Mouse (Mus musculus) MEL (cell line): ENCODE measurements around the gene Dnhd1.

Experiments
- CTCF ChIP-seq, 3 experiments: IDR thresholded peaks in 2 of 3; conservative IDR thresholded peaks in 1 of 3; 2 replicates each; pipeline ENCODE4 v1.5.1; 2011 to 2012; ENCODE audit warnings: low read length in 3 of 3, low read depth in 2 of 3, mild to moderate bottlenecking in 2 of 3, improper control_type of control experiment in 1 of 3, inconsistent platforms in 1 of 3, mixed read lengths in 1 of 3, moderate library complexity in 1 of 3; ENCODE audit not compliant: control insufficient read depth in 1 of 3, insufficient read depth in 1 of 3, poor library complexity in 1 of 3, severe bottlenecking in 1 of 3
- POLR2A ChIP-seq, 2 experiments: IDR thresholded peaks; 2 replicates each; pipeline ENCODE4 v1.6.1; 2011 to 2012; ENCODE audit warnings: low read length in 2 of 2, mild to moderate bottlenecking in 2 of 2, control low read depth in 1 of 2, improper control_type of control experiment in 1 of 2, low read depth in 1 of 2, moderate library complexity in 1 of 2; ENCODE audit not compliant: control insufficient read depth in 1 of 2, insufficient read depth in 1 of 2, poor library complexity in 1 of 2

GRCm38 (mm10) chr7:105614400-105614799 is 36.2 kb upstream of the Dnhd1 start:
- TF ChIP-seq POLR2A (IDR thresholded peaks at IDR 0.05; ENCODE audit: control insufficient read depth in 1 of 2, insufficient read depth in 1 of 2, low read depth in 1 of 2, low read length in 2 of 2, poor library complexity in 1 of 2) (no peak), CTCF (IDR thresholded peaks at IDR 0.05 in 2 of 3, conservative IDR thresholded peaks at IDR 0.05 in 1 of 3; ENCODE audit: control insufficient read depth in 1 of 3, insufficient read depth in 1 of 3, low read depth in 2 of 3, low read length in 3 of 3, poor library complexity in 1 of 3, severe bottlenecking in 1 of 3) (no peak)
